Mouse (Mus musculus) cerebellum, postnatal 4 days (tissue): ENCODE data around the gene Cdipt.

Experiments
- DNase-seq, 2 experiments: peaks; one replicate each; pipeline ENCODE4 v3.0.0; 2022; ENCODE audit warnings: low spot score in 2 of 2, mixed read lengths in 1 of 2

Cdipt gene

DNA sequence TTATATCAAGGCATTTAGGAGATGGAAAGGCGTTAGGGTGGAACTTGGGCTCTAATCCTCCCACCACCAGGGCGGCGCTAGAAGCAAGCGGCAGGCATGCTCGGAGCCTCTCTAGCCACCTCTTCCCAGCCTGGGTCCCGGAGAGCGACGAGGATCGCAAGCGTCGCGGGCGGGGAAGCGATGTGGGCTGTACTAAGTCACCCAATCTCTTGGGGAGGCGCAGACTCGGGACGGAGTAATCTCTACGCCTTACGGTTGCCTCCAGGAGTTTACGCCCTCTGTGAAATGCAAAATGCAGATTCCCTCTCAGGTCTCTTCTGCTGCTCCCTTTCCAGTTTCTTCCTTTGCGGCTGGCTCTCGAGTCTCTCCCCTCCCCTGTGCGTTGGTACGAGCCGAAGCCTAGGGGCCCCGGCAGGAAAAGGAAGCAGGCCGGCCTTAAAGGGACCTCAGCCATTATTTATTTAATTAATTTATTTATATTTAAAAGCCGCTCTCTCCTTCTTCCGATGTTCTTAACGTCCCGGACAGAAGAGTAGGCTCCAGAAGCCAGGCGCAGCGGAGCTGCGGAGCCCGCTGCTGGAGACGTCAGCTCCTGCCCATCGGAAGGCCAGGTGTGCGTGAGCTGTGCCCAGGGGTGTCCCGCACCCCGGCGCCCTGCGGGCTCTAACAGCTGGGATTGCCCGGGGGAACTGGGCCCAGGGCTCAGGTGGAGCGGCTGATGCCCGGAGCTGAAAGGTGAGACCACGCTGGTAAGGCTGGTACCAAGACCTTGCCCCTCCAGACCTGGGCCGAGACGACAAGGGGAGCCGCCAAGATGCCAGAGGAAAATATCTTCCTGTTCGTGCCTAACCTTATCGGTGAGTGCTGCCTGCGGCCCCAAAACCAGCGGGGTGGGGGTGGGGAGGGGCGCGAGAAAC lies 494 bp downstream of the Cdipt start, which contains the start of gene Cdiptos:
TSS of gene Cdiptos (minus strand) at position 149 of the 917 bp plus-strand sequence.
- DNase-seq, result peak; percentile 96 to 98

- no peak for DNase-seq
Observed at GRCm38 (mm10) chr7:126976878-126977459, 1.3 kb downstream of the Cdipt start.

GRCm38 (mm10) chr7:126978841-126979240 lies 3.1 kb downstream of the Cdipt start:
- DNase-seq, result no peak

- DNase-seq, result no peak
Observed at GRCm38 (mm10) chr7:126981601-126982000, 5.9 kb downstream of the Cdipt start.

DNA sequence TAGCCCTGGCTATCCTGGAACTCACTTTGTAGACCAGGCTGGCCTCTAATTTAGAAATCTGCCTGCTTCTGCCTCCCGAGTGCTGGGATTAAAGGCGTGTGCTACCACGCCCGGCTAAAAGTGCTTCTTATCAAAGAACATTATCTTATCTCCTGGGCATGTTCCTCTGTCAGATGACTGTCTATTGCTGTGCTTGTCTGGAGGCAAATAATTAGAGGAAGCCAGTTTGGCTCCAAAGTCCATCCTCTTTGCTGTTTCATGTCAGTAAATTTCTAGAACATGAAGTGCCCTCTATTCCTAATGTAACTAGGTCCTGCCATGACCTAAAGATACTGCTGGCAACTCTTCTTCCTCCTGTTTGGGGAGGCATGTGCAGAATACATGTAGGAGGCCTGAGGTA lies 6.3 kb downstream of the Cdipt start:
- DNase-seq, result no peak

GRCm38 (mm10) chr7:126983113-126983512 lies 7.4 kb downstream of the Cdipt start:
- no peak for DNase-seq

DNA sequence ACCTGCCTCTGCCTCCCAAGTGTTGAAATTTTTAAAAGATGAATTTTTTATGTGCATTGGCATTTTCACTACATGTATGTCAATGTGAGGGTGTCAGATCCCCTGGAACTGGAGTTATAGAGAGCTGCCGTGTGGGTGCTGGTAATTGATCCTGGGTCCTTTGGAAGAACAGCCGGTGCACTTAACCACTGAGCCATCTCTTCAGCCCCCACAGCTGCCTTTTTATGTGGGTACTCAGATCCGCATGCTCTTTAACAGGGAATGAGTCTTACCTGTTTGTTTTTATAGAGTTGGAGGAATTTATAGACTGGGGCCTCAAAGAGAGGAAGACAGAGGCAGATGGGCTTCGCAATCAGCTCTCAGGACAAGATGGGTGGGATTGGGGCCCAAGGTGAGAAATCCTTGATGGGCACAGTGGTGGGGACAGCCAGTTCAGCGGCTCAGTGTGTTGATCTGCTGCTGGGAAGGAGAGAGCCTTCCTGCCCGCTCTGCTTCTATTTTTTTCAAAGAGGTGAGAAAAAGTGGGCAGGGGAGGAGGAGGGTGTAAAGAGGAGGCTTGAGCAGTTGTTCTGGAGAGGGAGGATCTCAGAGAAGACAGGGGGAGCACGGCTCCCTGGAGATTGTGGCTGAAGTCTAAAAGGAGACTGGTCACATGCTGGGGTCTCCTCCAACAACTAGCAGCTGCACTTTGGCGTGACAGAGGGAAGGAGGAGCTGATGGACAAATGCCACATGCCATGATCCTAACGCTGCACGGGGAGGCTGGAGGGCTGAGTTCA lies 9.1 kb downstream of the Cdipt start:
- no peak for DNase-seq

GRCm38 (mm10) chr7:126986319-126986718 lies 10.6 kb downstream of the Cdipt start:
- peak in 1 of 2 experiments; percentile 27 for DNase-seq

- DNase-seq, result no peak
Observed at GRCm38 (mm10) chr7:126988816-126989215, 13.1 kb downstream of the Cdipt start.

DNA sequence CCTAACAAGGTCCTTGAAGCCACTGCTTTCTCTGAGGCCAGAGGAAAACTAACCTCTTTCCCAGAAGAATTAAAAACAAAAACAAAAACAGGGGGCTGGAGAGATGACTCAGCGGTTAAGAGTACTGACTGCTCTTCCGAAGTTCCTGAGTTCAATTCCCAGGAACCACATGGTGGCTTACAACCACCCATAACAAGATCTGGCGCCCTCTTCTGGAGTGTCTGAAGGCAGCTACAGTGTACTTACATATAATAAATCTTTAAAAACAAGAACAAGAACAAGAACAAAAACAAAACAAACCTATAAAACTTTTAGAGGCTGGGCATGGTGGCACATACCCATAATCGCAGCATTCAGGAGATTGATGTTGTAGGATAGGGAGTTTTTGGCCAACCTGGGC lies 20.7 kb downstream of the Cdipt start:
- no peak for DNase-seq

GRCm38 (mm10) chr7:126999568-126999967 lies 23.9 kb downstream of the Cdipt start:
- DNase-seq, result no peak

DNA sequence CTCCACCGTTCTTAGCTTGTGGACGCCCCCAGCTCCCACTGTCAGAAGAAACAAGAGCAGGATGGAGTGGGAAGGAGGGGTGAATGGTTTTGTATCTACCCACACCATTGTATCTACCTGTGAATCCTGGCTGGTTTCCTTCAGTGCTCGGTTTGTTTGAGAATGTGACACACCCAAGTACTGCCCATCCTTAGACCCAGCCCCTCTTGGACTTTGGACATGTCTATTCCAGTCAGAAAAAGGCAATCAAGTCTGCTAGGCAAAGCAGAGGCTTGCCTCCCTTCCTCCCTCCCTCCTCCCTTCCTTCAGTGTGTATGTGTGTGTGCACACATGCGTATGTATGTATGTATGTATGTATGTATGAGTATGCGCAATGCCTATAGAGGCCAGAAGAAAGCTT lies 27.9 kb downstream of the Cdipt start:
- DNase-seq, result no peak

- DNase-seq, result no peak
Observed at GRCm38 (mm10) chr7:127004122-127004875, 28.6 kb downstream of the Cdipt start.

- DNase-seq, result no peak
Observed at GRCm38 (mm10) chr7:127007313-127008024, 31.8 kb downstream of the Cdipt start.

DNA sequence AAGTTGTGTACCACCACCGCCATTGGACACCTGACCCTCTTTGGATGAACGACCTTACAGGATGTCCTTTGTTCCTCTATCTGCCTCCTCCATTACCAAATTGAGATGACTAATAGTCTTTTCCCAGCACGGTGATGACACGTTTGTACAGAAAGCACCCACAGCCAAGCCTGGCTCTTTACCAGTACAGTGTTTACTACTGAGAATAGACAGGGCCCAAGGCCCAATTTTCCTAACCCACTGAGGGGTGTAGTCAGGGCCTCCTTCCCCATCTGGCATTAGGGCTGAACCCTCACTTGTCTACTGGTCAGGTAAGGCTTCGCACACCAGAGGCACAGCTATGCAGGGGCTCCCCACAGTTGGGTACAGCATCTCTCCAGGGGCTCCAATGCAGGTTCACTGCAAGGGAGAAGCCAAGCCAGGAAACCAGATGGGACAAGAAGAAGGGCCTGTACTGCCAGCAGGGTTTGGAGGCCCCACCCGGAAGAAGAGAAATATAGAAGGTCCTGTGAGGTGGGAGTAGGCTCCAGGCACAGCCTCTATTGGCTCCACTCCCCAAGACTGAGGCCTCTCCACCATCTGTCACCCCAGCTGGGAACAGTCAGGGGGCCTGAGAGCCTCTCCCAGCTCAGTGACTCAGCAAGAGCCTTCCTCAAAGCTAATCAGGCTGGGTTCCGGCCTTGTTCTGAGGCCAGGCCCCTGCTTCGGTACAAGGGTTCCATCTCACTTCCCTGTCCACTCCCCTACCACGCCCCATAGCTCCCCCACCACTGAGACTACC lies 32.7 kb downstream of the Cdipt start:
- peak in 1 of 2 experiments; percentile 61 for DNase-seq

- DNase-seq, result no peak
Observed at GRCm38 (mm10) chr7:127009307-127010085, 33.8 kb downstream of the Cdipt start.

GRCm38 (mm10) chr7:127011051-127011450 lies 35.3 kb downstream of the Cdipt start:
- DNase-seq, result no peak

DNA sequence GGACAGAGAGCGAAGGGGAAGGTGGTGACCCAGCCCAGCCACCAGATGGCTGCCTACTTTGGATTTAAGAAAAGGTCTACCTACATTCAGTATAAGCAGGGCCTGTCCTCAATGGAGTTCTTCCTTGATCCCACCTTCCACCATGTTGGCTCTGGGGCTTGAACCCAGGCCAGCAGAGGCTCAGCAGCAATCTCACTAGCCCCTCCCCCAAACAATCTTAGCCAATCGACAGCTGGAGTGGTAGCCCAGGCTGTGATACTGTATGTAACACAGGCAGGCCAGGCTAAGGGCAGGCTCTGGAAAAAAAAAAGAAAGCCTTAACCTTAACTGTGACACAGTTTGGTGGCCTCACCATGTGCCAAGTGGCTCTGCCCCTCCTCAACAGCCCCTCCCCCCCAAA lies 36.0 kb downstream of the Cdipt start:
- no peak for DNase-seq

GRCm38 (mm10) chr7:127012374-127012773 lies 36.7 kb downstream of the Cdipt start:
- DNase-seq, result no peak
